Mouse (Mus musculus) inflammation-experienced regulatory T-cells, adult 6 months (primary cell): Measurements from ENCODE around the gene Cdc27. TPM values are rescaled to one million over a fixed set of nuclear protein-coding genes. Genes with fewer than 3 reads are reported as not detected.
A peak's percentile ranks its signal among the peaks of the same experiment; 100 is the strongest.

Experiments
- ATAC-seq: one replicate; pipeline ENCODE4 v1.8.0; 2017
- polyA plus RNA-seq, 3 experiments: library from polyadenylated mRNA; unstranded; fragments of 100-300 nt; shearing (Covaris generic); gene quantifications; one replicate each; pipeline ENCODE4 v1.2.1; 2017

Gene Cdc27
- polyA plus RNA-seq, 3 experiments from 2014 or later = 17.1 to 26.3 (median 17.5) TPM

GRCm38 (mm10) chr11:104479505-104479904 is 70.9 kb downstream of the Cdc27 start:
- ATAC-seq = no peak

GRCm38 (mm10) chr11:104469371-104469835 is 81.0 kb downstream of the Cdc27 start:
- ATAC-seq = peak; percentile 100

GRCm38 (mm10) chr11:104468751-104469268 is 81.6 kb downstream of the Cdc27 start, which contains the start of gene Kansl1:
Gene Kansl1, minus strand, starts transcription at chr11:104468861.
- peak; percentile 2 for ATAC-seq

GRCm38 (mm10) chr11:104467698-104468097 is 82.7 kb downstream of the Cdc27 start:
- ATAC-seq = no peak

GRCm38 (mm10) chr11:104461551-104461950 is 88.9 kb downstream of the Cdc27 start:
- no peak for ATAC-seq

- no peak for ATAC-seq
Measured at GRCm38 (mm10) chr11:104459671-104460070, 90.7 kb downstream of the Cdc27 start.

GRCm38 (mm10) chr11:104458507-104458906 is 91.9 kb downstream of the Cdc27 start:
- ATAC-seq = no peak

Other genes starting within 250 kb of the Cdc27 start
- 10 to 100 TPM; 41.7 to 50.0 (median 44.5) TPM for gene Kansl1, start 81.8 kb downstream of the Cdc27 start, polyA plus RNA-seq
- gene Myl4, start within 50 bp of the Cdc27 start, polyA plus RNA-seq = 10 to 100 TPM in 1 of 3 experiments, 1 to 10 TPM in 2; 5.9 to 17.7 (median 6.4) TPM
- 10 to 100 TPM in 2 of 3 experiments, 1 to 10 TPM in 1; 6.4 to 17.5 (median 11.8) TPM for gene Itgb3, start 57.4 kb upstream of the Cdc27 start, polyA plus RNA-seq
- under 1 TPM in 2 of 3 experiments, not detected in 1; 0.03 to 0.09 TPM for gene Gm11639, start 135.1 kb upstream of the Cdc27 start, polyA plus RNA-seq